Mouse (Mus musculus): ENCODE data around the gene Phlda3.

GRCm38 (mm10) chr1:135788708-135789107 is 22.8 kb downstream of the Phlda3 start:
- TF ChIP-seq CTCF (IDR thresholded peaks at IDR 0.05; ENCODE audit: low read depth) (peak; percentile 62), EP300 (IDR thresholded peaks at IDR 0.05; ENCODE audit: low read depth) (no peak)
